Mouse (Mus musculus) liver, postnatal 0 days (tissue): Measurements from ENCODE around the gene Cytip. TPM values are rescaled to one million over a fixed set of nuclear protein-coding genes. Genes with fewer than 3 reads are reported as not detected.
"Not testable (repeated sequence)": the region's sequence is repeated elsewhere in the genome, so short reads cannot be mapped to it uniquely, and the experiment has no call there.

Experiments
- ATAC-seq: fragments of 200-750 bp; cut with Nextera tagmentation; 2 replicates; pipeline ENCODE4 v1.8.0; 2017; ENCODE audit warnings: mild to moderate bottlenecking, moderate library complexity
- DNase-seq: peaks from one replicate; pipeline ENCODE4 v3.0.0-alpha.2; 2016
- H3K27ac ChIP-seq: fragments of 300-500 bp; sonication (generic); 2 replicates; pipeline ENCODE4 v1.5.1; 2014; ENCODE audit warnings: antibody characterized with exemption, moderate library complexity, mild to moderate bottlenecking, low read depth
- H3K27me3 ChIP-seq: fragments of 300-500 bp; sonication (generic); 2 replicates; pipeline ENCODE4 v1.6.1; 2014; ENCODE audit warnings: low read length, control low read depth, mixed read lengths; ENCODE audit not compliant: insufficient read depth
- H3K36me3 ChIP-seq: fragments of 300-500 bp; sonication (generic); replicated peaks from 2 replicates; pipeline ENCODE4 v1.6.1; 2014; ENCODE audit warnings: mild to moderate bottlenecking, control low read depth, low read length, moderate library complexity, mixed read lengths; ENCODE audit not compliant: insufficient read depth
- H3K4me1 ChIP-seq: fragments of 300-500 bp; sonication (generic); 2 replicates; pipeline ENCODE4 v1.6.1; 2014; ENCODE audit warnings: antibody characterized with exemption, mild to moderate bottlenecking, control low read depth; ENCODE audit not compliant: insufficient read depth
- H3K4me2 ChIP-seq: fragments of 300-500 bp; sonication (generic); 2 replicates; pipeline ENCODE4 v1.6.1; 2014; ENCODE audit warnings: low read depth, mild to moderate bottlenecking, low read length, moderate library complexity, mixed read lengths
- H3K4me3 ChIP-seq: fragments of 300-500 bp; sonication (generic); 2 replicates; pipeline ENCODE4 v1.5.1; 2014; ENCODE audit warnings: low read depth, low read length
- H3K9ac ChIP-seq: fragments of 300-500 bp; sonication (generic); replicated peaks from 2 replicates; pipeline ENCODE4 v1.6.1; 2014; ENCODE audit warnings: mild to moderate bottlenecking, moderate library complexity
- H3K9me3 ChIP-seq: fragments of 300-500 bp; sonication (generic); 2 replicates; pipeline ENCODE4 v1.6.1; 2016; ENCODE audit warnings: mild to moderate bottlenecking, control low read depth, low read length, mixed read lengths
- CTCF ChIP-seq: sonication (generic); IDR thresholded peaks from 2 replicates; pipeline ENCODE4 v1.5.1; 2016; ENCODE audit warnings: antibody characterized with exemption, low read depth
- EP300 ChIP-seq: IDR thresholded peaks from 2 replicates; pipeline ENCODE4 v1.6.1; 2016; ENCODE audit warnings: antibody characterized with exemption, low read depth, mild to moderate bottlenecking
- WGBS: fragments of 180-500 bp; shearing (Covaris S2); extraction: QIAGEN DNeasy Blood & Tissue Kit; methylation state at CpG from one replicate; pipeline ENCODE4 v1.1.7; 2014; ENCODE audit not compliant: insufficient replicate concordance; 5-methylcytosine and 5-hydroxymethylcytosine counted together
- polyA plus RNA-seq: library from polyadenylated mRNA; unstranded; fragments of >200 nt; fragmentation: Nextera tagmentation; extraction: Ambion mirVana; gene quantifications from 2 replicates; pipeline ENCODE4 v1.2.1, GENCODE M21; 2015

Cytip gene
- polyA plus RNA-seq, 1 experiment from 2014 or later, result 7.5 TPM

DNA sequence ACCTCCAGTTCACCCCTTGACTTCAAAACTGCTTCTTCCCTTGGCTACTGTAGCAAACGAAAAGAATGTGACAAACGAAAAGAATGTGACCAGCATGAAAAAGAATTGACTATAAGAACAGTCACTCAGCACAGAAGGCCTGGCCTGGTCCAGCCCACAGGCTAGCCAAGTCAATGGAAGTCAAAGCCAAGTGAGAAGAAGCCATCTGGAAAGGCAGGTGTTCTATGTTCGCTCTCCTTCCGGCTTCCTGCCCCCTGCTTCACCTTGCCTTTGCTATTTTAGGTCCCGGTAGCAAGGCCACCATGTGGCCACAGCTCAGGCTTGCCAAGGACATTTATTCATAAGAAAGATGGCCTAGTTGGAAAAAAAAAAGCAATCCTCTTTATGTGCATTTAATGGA is 56.7 kb downstream of the Cytip start:
- no peak overlapping the region for H3K4me3 ChIP-seq
- H3K36me3 ChIP-seq, result no peaks in the 10 kb centered on the region; the same call in 1 of the 2 replicates
- ATAC-seq (no peak), DNase-seq (no peak)
- no peaks in the 10 kb centered on the region for H3K27me3 ChIP-seq
- no peak overlapping the region for H3K9ac ChIP-seq
- no peaks in the 10 kb centered on the region for H3K4me1 ChIP-seq
- TF ChIP-seq CTCF (no peak), EP300 (no peak)
- H3K9me3 ChIP-seq, result no peaks in the 10 kb centered on the region
- no peak overlapping the region for H3K27ac ChIP-seq
- no peak overlapping the region for H3K4me2 ChIP-seq
- 79% methylated on average over 5 of the region's 5 CpGs for WGBS

DNA sequence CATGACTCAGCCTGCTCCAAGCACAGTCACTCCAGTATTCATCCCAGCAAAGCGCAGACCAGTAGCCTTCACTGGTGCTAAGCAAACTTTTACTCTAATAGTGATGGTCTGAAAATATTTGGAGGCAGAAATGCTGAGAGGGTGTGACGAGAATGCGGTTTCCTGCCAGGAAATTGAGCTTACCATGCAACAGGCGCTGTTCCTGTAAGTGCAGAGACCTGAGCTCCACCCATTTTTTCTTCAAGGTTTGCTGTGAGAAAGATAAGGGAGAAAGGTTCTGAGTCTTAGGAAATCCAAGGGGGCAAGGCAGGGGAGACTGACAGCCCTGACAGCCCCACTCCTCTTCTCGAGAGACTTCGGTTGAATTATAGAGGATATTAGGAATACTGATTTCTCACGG is 57.7 kb downstream of the Cytip start:
- H3K4me2 ChIP-seq, result peak overlapping the region; percentile 29; the same call in 1 of the 2 replicates
- H3K36me3 ChIP-seq, result no peaks in the 10 kb centered on the region; the same call in 1 of the 2 replicates
- ATAC-seq (peak; percentile 53), DNase-seq (peak; percentile 39)
- 0 out of 2 replicates have a peak overlapping the region, but pooled peaks have one; percentile 45 for H3K27ac ChIP-seq
- H3K4me1 ChIP-seq, result no peaks in the 10 kb centered on the region
- H3K9ac ChIP-seq, result no peak overlapping the region
- no peak for TF ChIP-seq CTCF
- peak; percentile 75 for TF ChIP-seq EP300
- no peaks in the 10 kb centered on the region for H3K9me3 ChIP-seq
- no peak overlapping the region for H3K4me3 ChIP-seq
- H3K27me3 ChIP-seq, result no peaks in the 10 kb centered on the region
- WGBS, result 34% methylated on average over 7 of the region's 7 CpGs

DNA sequence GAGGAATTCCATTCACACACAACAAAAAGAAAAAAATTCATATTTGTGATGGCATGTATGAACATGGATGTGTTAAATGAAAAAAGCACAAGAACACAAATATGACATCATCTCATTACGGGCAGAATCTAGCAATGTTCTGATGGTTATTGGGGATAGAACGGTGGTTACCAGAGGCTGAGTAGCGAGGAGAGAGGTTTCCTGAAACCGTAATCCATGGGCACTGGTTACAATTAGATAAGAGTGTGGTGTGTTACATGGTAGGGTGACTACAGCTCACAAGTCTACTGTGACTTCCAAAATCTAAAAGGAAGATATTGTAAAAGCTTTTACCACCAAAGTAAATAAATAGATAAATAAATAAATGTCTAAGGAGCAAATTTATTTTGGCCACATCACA is 58.8 kb downstream of the Cytip start:
- no peak overlapping the region for H3K27ac ChIP-seq
- WGBS, result 53% methylated on average over 4 of the region's 4 CpGs
- ATAC-seq, result no peak
- H3K4me1 ChIP-seq, result no peaks in the 10 kb centered on the region
- TF ChIP-seq EP300 (no peak), CTCF (no peak)
- no peak overlapping the region for H3K9ac ChIP-seq
- H3K27me3 ChIP-seq, result no peaks in the 10 kb centered on the region
- H3K4me3 ChIP-seq, result no peak overlapping the region
- DNase-seq, result no peak
- no peaks in the 10 kb centered on the region for H3K9me3 ChIP-seq
- no peak overlapping the region for H3K4me2 ChIP-seq
- H3K36me3 ChIP-seq, result no peaks in the 10 kb centered on the region; the same call in 1 of the 2 replicates

DNA sequence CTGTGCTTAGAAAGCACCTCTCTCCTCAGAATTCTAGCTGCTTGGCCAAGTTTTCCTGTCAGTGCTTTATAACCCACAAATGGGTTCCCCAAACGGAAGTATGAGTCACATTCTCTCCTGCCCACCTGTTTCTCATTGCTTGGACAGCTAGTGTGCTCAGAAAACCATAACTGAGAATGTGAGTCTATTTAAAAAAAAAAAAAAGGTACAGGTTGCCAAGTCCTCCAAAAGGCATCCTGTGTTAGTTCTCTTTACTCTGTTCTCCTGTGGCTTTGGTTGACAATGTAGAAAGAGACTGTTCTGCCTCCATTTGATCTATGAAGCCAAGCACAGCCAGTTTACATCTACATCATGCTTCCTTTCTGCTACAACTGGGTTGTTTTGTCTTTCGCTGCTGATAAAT is 60.3 kb downstream of the Cytip start:
- Histone ChIP-seq H3K4me2 (no peak overlapping the region), H3K27ac (peak overlapping the region; percentile 35; the same call in 1 of the 2 replicates), H3K9ac (no peak overlapping the region), H3K4me1 (no peaks in the 10 kb centered on the region), H3K36me3 (no peaks in the 10 kb centered on the region; the same call in 1 of the 2 replicates), H3K27me3 (no peaks in the 10 kb centered on the region), H3K9me3 (no peaks in the 10 kb centered on the region), H3K4me3 (no peak overlapping the region)
- ATAC-seq, result no peak
- WGBS, result 41% methylated on average over 2 of the region's 2 CpGs
- DNase-seq, result no peak
- no peak for TF ChIP-seq CTCF
- TF ChIP-seq EP300, result no peak

DNA sequence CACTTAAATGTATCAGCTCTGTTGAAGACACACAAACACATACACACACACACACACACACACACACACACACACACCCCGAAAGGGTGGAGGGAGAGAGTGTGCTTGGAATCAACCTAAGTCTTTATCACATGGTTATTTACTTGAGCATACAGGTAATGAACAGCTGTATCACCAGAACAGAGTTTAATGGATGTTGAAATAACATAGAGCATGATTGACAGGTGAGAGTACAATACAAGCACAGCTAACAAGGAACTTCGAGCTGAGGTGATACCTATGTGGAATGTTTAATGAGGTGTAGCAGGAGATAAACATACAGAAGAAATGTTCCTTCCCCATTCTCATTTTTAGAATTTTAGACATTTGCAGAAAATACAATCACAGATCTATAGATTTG is 62.7 kb downstream of the Cytip start:
- H3K4me3 ChIP-seq, result no peak overlapping the region
- TF ChIP-seq CTCF (no peak), EP300 (no peak)
- no peak for DNase-seq
- no peaks in the 10 kb centered on the region for H3K9me3 ChIP-seq
- no peak for ATAC-seq
- no peaks in the 10 kb centered on the region for H3K27me3 ChIP-seq
- no peak overlapping the region for H3K9ac ChIP-seq
- H3K4me1 ChIP-seq, result no peaks in the 10 kb centered on the region
- 46% methylated on average over 2 of the region's 2 CpGs for WGBS
- H3K4me2 ChIP-seq, result no peak overlapping the region
- H3K27ac ChIP-seq, result no peak overlapping the region
- H3K36me3 ChIP-seq, result no peaks in the 10 kb centered on the region; the same call in 1 of the 2 replicates

DNA sequence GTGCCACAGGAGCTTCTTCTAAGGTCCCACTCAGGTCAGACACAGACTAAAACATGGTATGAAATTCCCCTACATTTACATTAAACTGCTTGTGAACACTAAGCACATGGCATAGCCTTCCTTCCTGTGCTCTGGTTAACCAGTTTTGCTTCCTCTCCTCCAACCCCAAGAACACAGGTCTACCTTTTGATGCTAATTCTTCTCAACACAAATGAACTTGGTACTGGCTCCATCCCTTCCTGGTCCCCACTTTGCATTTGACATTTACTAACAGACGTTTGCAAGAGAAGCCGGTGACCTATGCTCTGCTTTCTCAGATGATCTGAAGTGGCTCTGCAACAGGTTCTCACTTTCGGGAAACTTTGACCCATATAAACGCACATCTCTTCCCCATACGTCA is 65.4 kb downstream of the Cytip start:
- 60% methylated on average over 5 of the region's 5 CpGs for WGBS
- no peaks in the 10 kb centered on the region for H3K4me1 ChIP-seq
- TF ChIP-seq EP300, result no peak
- TF ChIP-seq CTCF, result no peak

DNA sequence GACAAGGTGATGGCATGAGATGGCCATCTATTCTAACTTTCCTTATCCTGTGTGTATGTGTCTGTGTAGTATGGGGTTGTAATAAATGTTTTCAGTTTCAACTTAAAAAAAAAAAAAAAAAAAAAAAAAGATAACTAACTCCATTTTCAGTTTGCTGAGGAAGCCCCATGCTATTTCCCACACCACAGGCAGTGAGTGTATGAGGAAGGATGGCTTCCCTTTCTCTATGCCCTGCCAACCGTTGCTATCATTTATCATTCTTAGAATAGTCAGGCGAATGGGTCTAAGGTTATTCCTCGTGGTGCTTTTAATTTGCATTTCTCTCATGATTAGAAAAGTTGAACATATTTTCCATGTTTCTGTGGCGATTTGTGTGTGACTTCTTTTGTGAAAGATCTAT is 84.2 kb downstream of the Cytip start:
- no peak overlapping the region for H3K27ac ChIP-seq
- H3K36me3 ChIP-seq, result no peaks in the 10 kb centered on the region
- H3K4me1 ChIP-seq, result no peaks in the 10 kb centered on the region
- no peaks in the 10 kb centered on the region for H3K9me3 ChIP-seq
- no peak overlapping the region for H3K4me2 ChIP-seq
- TF ChIP-seq CTCF (no peak), EP300 (no peak)
- ATAC-seq (no peak), DNase-seq (no peak)
- no peaks in the 10 kb centered on the region for H3K27me3 ChIP-seq
- no peak overlapping the region for H3K9ac ChIP-seq
- no peak overlapping the region for H3K4me3 ChIP-seq
- 45% methylated on average over 4 of the region's 4 CpGs for WGBS

More for the DNA sequence above, 65.4 kb downstream of the Cytip start:
- ATAC-seq, result no peak
- Histone ChIP-seq H3K36me3 (no peaks in the 10 kb centered on the region), H3K9me3 (no peaks in the 10 kb centered on the region), H3K4me2 (no peak overlapping the region), H3K27me3 (no peaks in the 10 kb centered on the region), H3K4me3 (no peak overlapping the region), H3K27ac (no peak overlapping the region), H3K9ac (no peak overlapping the region)
- no peak for DNase-seq

DNA sequence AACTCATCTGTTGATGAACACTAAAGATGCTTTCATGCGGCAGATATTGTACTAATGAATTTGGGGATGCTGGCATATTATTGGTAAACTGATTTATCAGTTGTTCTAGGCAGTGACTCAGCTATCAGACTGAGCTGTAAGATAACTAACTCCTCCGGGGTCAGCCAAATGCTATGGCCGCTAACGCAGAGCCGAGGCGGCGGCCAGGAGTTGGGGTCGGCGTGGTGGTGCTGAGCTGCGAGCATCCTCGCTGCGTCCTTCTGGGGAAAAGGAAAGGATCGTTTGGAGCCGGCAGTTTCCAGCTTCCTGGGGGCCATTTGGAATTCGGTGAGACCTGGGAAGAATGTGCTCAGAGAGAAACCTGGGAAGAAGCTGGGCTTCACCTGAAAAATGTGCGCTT is 87.4 kb downstream of the Cytip start:
- not testable (repeated sequence) for H3K27ac ChIP-seq, ATAC-seq, DNase-seq, H3K4me1 ChIP-seq, H3K9me3 ChIP-seq, H3K4me2 ChIP-seq, H3K36me3 ChIP-seq, H3K27me3 ChIP-seq, H3K9ac ChIP-seq, H3K4me3 ChIP-seq
- 84% methylated on average over 11 of the region's 16 CpGs for WGBS
